Mouse (Mus musculus) large intestine, adult 2 months (tissue): ENCODE measurements around the gene Hsd17b6. TPM values are rescaled to one million over a fixed set of nuclear protein-coding genes. Genes with fewer than 3 reads are reported as not detected.

Experiments
- DNase-seq: peaks from one replicate; pipeline ENCODE4 v3.0.0-alpha.2; 2012; ENCODE audit warnings: low read depth, low spot score
- WGBS: fragments of 180-500 bp; shearing (Covaris S2); methylation state at CpG from one replicate; pipeline ENCODE4 v1.1.7; 2018; 5-methylcytosine and 5-hydroxymethylcytosine counted together
- polyA plus RNA-seq: library from polyadenylated mRNA; depleted of rRNA; stranded (reverse); fragments of >200 nt; gene quantifications from 2 replicates; pipeline ENCODE4 v1.2.3, GENCODE M21; 2012; rRNA removed

Gene Hsd17b6
- polyA plus RNA-seq, 1 experiment: 3.7 TPM

- 78% methylated on average over 9 of the region's 9 CpGs for WGBS
- DNase-seq: no peak
Observed at GRCm38 (mm10) chr10:127951390-127951789, 56.0 kb downstream of the Hsd17b6 start.

DNA sequence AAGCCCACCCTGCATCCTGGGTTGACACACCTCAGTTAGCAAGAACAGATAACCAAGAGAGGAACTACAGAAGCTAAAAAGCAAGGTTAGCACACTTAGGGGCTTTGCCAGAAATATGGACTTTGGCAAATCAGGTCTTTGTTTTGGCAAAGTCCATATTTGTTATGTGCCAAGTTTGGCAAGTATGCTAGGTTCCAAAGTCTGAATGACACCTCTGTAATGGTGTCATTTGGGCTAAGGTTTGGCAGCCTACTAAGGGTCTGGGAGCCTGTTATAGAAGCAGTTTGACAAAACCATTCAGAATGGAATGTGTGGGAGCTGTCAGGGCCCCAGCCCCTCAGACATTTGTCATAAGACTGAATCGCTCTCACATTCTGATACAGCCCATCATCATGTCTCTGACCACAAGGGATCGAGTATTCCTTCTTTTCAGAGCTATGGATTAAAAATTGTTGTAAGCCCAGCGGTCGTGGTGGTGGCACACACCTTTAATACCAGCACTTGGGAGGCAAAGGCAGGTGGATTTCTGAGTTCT is 57.7 kb downstream of the Hsd17b6 start:
- WGBS: 52% methylated on average over 4 of the region's 4 CpGs
- DNase-seq: no peak

GRCm38 (mm10) chr10:127945432-127946064 is 61.9 kb downstream of the Hsd17b6 start:
- no peak for DNase-seq
- 20% methylated on average over 5 of the region's 5 CpGs for WGBS

Other genes with a start within 250 kb of the Hsd17b6 start
- 0.23 and 0.78 TPM in 2 replicates for gene Rdh1, start 247.9 kb downstream of the Hsd17b6 start, polyA plus RNA-seq
- gene Rdh16f1, start 247.8 kb downstream of the Hsd17b6 start, polyA plus RNA-seq: 1.1 TPM in 1 of 2 replicates, not detected in the other
- 31.1 and 52.7 TPM in 2 replicates for gene Rdh9, start 231.2 kb downstream of the Hsd17b6 start, polyA plus RNA-seq
- gene Rdh16, start 206.5 kb downstream of the Hsd17b6 start, polyA plus RNA-seq: 4.0 and 6.6 TPM in 2 replicates
- gene Rdh19, start 157.7 kb downstream of the Hsd17b6 start, polyA plus RNA-seq: not detected in 2 replicates
- gene Rdh16f2, start 141.1 kb downstream of the Hsd17b6 start, polyA plus RNA-seq: 0.68 and 2.2 TPM in 2 replicates
- 4.1 and 38.5 TPM in 2 replicates for gene Rdh7, start 118.8 kb downstream of the Hsd17b6 start, polyA plus RNA-seq
- 0.04 and 0.19 TPM in 2 replicates for gene Sdr9c7, start 109.1 kb downstream of the Hsd17b6 start, polyA plus RNA-seq
- 6.6 and 8.8 TPM in 2 replicates for gene Prim1, start 7.6 kb upstream of the Hsd17b6 start, polyA plus RNA-seq
- gene Naca, start 28.0 kb upstream of the Hsd17b6 start, polyA plus RNA-seq: 170 and 205 TPM in 2 replicates
- gene Ptges3, start 51.3 kb upstream of the Hsd17b6 start, polyA plus RNA-seq: 23.0 and 23.4 TPM in 2 replicates
- gene Atp5b, start 75.7 kb upstream of the Hsd17b6 start, polyA plus RNA-seq: 3,352 and 4,281 TPM in 2 replicates
- gene Baz2a, start 84.0 kb upstream of the Hsd17b6 start, polyA plus RNA-seq: 22.7 and 36.6 TPM in 2 replicates
- 33.1 and 43.2 TPM in 2 replicates for gene Rbms2, start 172.7 kb upstream of the Hsd17b6 start, polyA plus RNA-seq
- gene Gls2, start 186.8 kb upstream of the Hsd17b6 start, polyA plus RNA-seq: 2.0 and 3.3 TPM in 2 replicates
- gene Spryd4, start 204.2 kb upstream of the Hsd17b6 start, polyA plus RNA-seq: 17.7 and 20.9 TPM in 2 replicates
- not detected in 2 replicates for gene Mip, start 218.2 kb upstream of the Hsd17b6 start, polyA plus RNA-seq
- gene Timeless, start 224.5 kb upstream of the Hsd17b6 start, polyA plus RNA-seq: 5.7 TPM in 2 replicates
- 0.11 and 0.12 TPM in 2 replicates for gene Apon, start 246.5 kb upstream of the Hsd17b6 start, polyA plus RNA-seq